Mouse (Mus musculus) heart, embryonic 12.5 days (tissue): ENCODE measurements around the gene Id3. TPM values are rescaled to one million over a fixed set of nuclear protein-coding genes. Genes with fewer than 3 reads are reported as not detected.

Experiments used
- polyA plus RNA-seq: library from polyadenylated mRNA; unstranded; fragments of >200 nt; fragmentation: Nextera tagmentation; extraction: Ambion mirVana; gene quantifications from 2 replicates; pipeline ENCODE4 v1.2.1, GENCODE M21; 2016

Id3 gene
- polyA plus RNA-seq, 1 experiment from 2014 or later: 320 TPM

Other genes starting within 250 kb of the Id3 start
- gene Cnr2, start 248.1 kb upstream of the Id3 start, polyA plus RNA-seq: 0.46 and 0.70 TPM in 2 replicates
- gene Fuca1, start 222.8 kb upstream of the Id3 start, polyA plus RNA-seq: 36.4 and 41.7 TPM in 2 replicates
- 70.4 and 74.5 TPM in 2 replicates for gene Hmgcl, start 197.0 kb upstream of the Id3 start, polyA plus RNA-seq
- 27.6 and 28.8 TPM in 2 replicates for gene Gale, start 179.8 kb upstream of the Id3 start, polyA plus RNA-seq
- gene Lypla2, start 170.9 kb upstream of the Id3 start, polyA plus RNA-seq: 73.0 and 77.4 TPM in 2 replicates
- gene Pithd1, start 156.2 kb upstream of the Id3 start, polyA plus RNA-seq: 47.2 and 49.1 TPM in 2 replicates
- gene Eloa, start 121.7 kb upstream of the Id3 start, polyA plus RNA-seq: 35.3 and 36.8 TPM in 2 replicates
- 257 and 262 TPM in 2 replicates for gene Rpl11, start 90.1 kb upstream of the Id3 start, polyA plus RNA-seq
- 8.1 and 9.3 TPM in 2 replicates for gene E2f2, start 28.9 kb downstream of the Id3 start, polyA plus RNA-seq
- gene Asap3, start 62.9 kb downstream of the Id3 start, polyA plus RNA-seq: 2.9 and 3.4 TPM in 2 replicates
- gene Tcea3, start 104.2 kb downstream of the Id3 start, polyA plus RNA-seq: 56.9 and 57.6 TPM in 2 replicates
- 24.7 and 24.9 TPM in 2 replicates for gene Zfp46, start 141.2 kb downstream of the Id3 start, polyA plus RNA-seq
- 112 and 115 TPM in 2 replicates for gene Hnrnpr, start 167.4 kb downstream of the Id3 start, polyA plus RNA-seq